Mouse (Mus musculus) midbrain, embryonic 16.5 days (tissue): ENCODE results near the gene Rnf133. TPM values are rescaled to one million over a fixed set of nuclear protein-coding genes. Genes with fewer than 3 reads are reported as not detected.

Experiments
- polyA plus RNA-seq: library from polyadenylated mRNA; unstranded; fragments of >200 nt; fragmentation: Nextera tagmentation; extraction: Ambion mirVana; gene quantifications from 2 replicates; pipeline ENCODE4 v1.2.1, GENCODE M21; 2015

The Rnf133 gene
- polyA plus RNA-seq, 1 experiment from 2014 or later: not detected

Other genes with a start within 250 kb of the Rnf133 start
- gene Rnf148, start 4.8 kb upstream of the Rnf133 start, polyA plus RNA-seq: not detected in 2 replicates
- gene Cadps2, start 189.1 kb upstream of the Rnf133 start, polyA plus RNA-seq: 6.1 and 8.9 TPM in 2 replicates